Comparison of ENCODE assay signal across 8 mouse cellular contexts in genomic region chr5:86803962-86804940, GRCm38 (mm10). TPM values are rescaled to one million over a fixed set of nuclear protein-coding genes. Genes with fewer than 3 reads are reported as not detected.
DNase-seq lines count a peak whose midpoint lies in the region; ATAC-seq and TF ChIP-seq lines count a peak whose summit lies in the region.

Gene Ythdc1 (plus strand): TSS chr5:86804221.

- no peaks in the 10 kb centered on the region for H3K27me3 ChIP-seq in hindbrain, embryonic 10.5 days (ENCODE audit: insufficient read depth, poor library complexity, severe bottlenecking)
- no peaks in the 10 kb centered on the region for H3K27me3 ChIP-seq in lung, postnatal 0 days (replicated peaks; ENCODE audit: insufficient read depth, low read length)

- H3K4me3 ChIP-seq in hindbrain, embryonic 10.5 days, result peak within 1 kb of the TSS; percentile 85
- H3K4me3 ChIP-seq in lung, postnatal 0 days (ENCODE audit: low read depth, low read length), result peak within 1 kb of the TSS; percentile 96

- peak; percentile 95 for DNase-seq in MN1 (ENCODE audit: low spot score)
- peak; percentile 93 for DNase-seq in cerebellum, adult 9-10 months
- peak; percentile 97 for DNase-seq in hindbrain, embryonic 10.5 days (ENCODE audit: low spot score)
- DNase-seq in layer of hippocampus, adult 9-11 months, result peak; percentile 94
- DNase-seq in lung, postnatal 0 days (ENCODE audit: low spot score), result peak; percentile 98
- DNase-seq in ovary, postnatal 14 days (ENCODE audit: low spot score), result peak; percentile 78
- DNase-seq in thymus, postnatal 14 days, result peak; percentile 94

- H3K9ac ChIP-seq in lung, postnatal 0 days (replicated peaks; ENCODE audit: low read depth), result peak within 1 kb of the TSS; percentile 99

- H3K4me1 ChIP-seq in hindbrain, embryonic 10.5 days (replicated peaks), result peaks cover 5% of the 10 kb centered on the region
- peaks cover 3% of the 10 kb centered on the region; the same call in 1 of the 2 replicates for H3K4me1 ChIP-seq in lung, postnatal 0 days (ENCODE audit: insufficient read depth, low read depth, low read length)

- peak; percentile 33; the same call in 1 of the 2 replicates for TF ChIP-seq CTCF in lung, postnatal 0 days (IDR thresholded peaks at IDR 0.05)

- H3K36me3 ChIP-seq in hindbrain, embryonic 10.5 days, result peaks cover 15% of the 10 kb centered on the region
- H3K36me3 ChIP-seq in lung, postnatal 0 days (ENCODE audit: insufficient read depth, low read length), result no peaks in the 10 kb centered on the region

- no peaks in the 10 kb centered on the region for H3K9me3 ChIP-seq in hindbrain, embryonic 10.5 days
- H3K9me3 ChIP-seq in lung, postnatal 0 days (ENCODE audit: low read length), result no peaks in the 10 kb centered on the region

- peak; percentile 96 for ATAC-seq in frontal cortex, adult (ENCODE audit: low TSS enrichment)
- ATAC-seq in lung, postnatal 0 days, result peak; percentile 99

- TF ChIP-seq EP300 in lung, postnatal 0 days (IDR thresholded peaks at IDR 0.05), result no peak

- peak within 1 kb of the TSS; percentile 98 for H3K27ac ChIP-seq in hindbrain, embryonic 10.5 days
- H3K27ac ChIP-seq in lung, postnatal 0 days (ENCODE audit: low read length), result peak within 1 kb of the TSS; percentile 100

- WGBS in hindbrain, embryonic 10.5 days, result under 1% methylated on average over 107 of the region's 111 CpGs
- under 1% methylated on average over 91 of the region's 111 CpGs for WGBS in lung, postnatal 0 days

- peak within 1 kb of the TSS; percentile 72 for H3K4me2 ChIP-seq in lung, postnatal 0 days (replicated peaks; ENCODE audit: low read depth, low read length)

RNA-seq across cellular contexts. Expression of gene Ythdc1, which starts in this region (rescaled TPM):
- polyA plus RNA-seq in hindbrain, embryonic 10.5 days (2016; fragmentation: Nextera tagmentation; extraction: Ambion mirVana), result 26.8 and 41.0 TPM in 2 replicates
- polyA plus RNA-seq in lung, postnatal 0 days (2015; fragmentation: Nextera tagmentation; extraction: Ambion mirVana), result 26.1 and 29.1 TPM in 2 replicates

Comparison
In these comparisons a context has a peak if more than half of its experiments do, and no peak if none do; other contexts are left out.
1. Peak in every context shown above with its lines: DNase-seq, ATAC-seq, H3K4me3 ChIP-seq and H3K27ac ChIP-seq.